Mouse (Mus musculus) CH12F3 (cell line): ENCODE results near the gene Rab9.
"Not testable (repeated sequence)": the region's sequence is repeated elsewhere in the genome, so short reads cannot be mapped to it uniquely, and the experiment has no call there.

ENCODE experiments used
- in situ Hi-C: fragments of 300-500 bp; cut with MboI; formaldehyde crosslinking; loops from 2 replicates; pipeline ENCODE4 v1.14.3; 2020; ENCODE audit warnings: low sequenced_read_pairs

Gene Rab9

GRCm38 (mm10) chrX:166479365-166479983 is at the start of gene Rab9:
TSS of gene Rab9 (minus strand) at chrX:166479867.
- in situ Hi-C loops, result no loop called here

- in situ Hi-C loops, result no loop called here
Measured at GRCm38 (mm10) chrX:166528126-166528525, 48.5 kb upstream of the Rab9 start.

- in situ Hi-C loops, result no loop called here
Measured at GRCm38 (mm10) chrX:166525637-166526315, 46.1 kb upstream of the Rab9 start.

- in situ Hi-C loops, result no loop called here
Measured at GRCm38 (mm10) chrX:166520782-166521181, 41.1 kb upstream of the Rab9 start.

- in situ Hi-C loops, result no loop called here
Measured at GRCm38 (mm10) chrX:166518345-166518744, 38.7 kb upstream of the Rab9 start, which contains the start of gene Tceanc. TSS of gene Tceanc (minus strand) at chrX:166518567.

- in situ Hi-C loops, result no loop called here
Measured at GRCm38 (mm10) chrX:166516631-166517030, 37.0 kb upstream of the Rab9 start.

- in situ Hi-C loops, result no loop called here
Measured at GRCm38 (mm10) chrX:166515923-166516322, 36.3 kb upstream of the Rab9 start.

- in situ Hi-C loops, result not testable (repeated sequence)
Measured at GRCm38 (mm10) chrX:166514035-166514434, 34.4 kb upstream of the Rab9 start.

GRCm38 (mm10) chrX:166512071-166512470 is 32.4 kb upstream of the Rab9 start:
- in situ Hi-C loops, result no loop called here

- in situ Hi-C loops, result no loop called here
Measured at GRCm38 (mm10) chrX:166511107-166511506, 31.4 kb upstream of the Rab9 start.

GRCm38 (mm10) chrX:166509761-166510738 is 30.4 kb upstream of the Rab9 start:
- in situ Hi-C loops, result no loop called here

- in situ Hi-C loops, result no loop called here
Measured at GRCm38 (mm10) chrX:166504421-166504820, 24.8 kb upstream of the Rab9 start.

- in situ Hi-C loops, result no loop called here
Measured at GRCm38 (mm10) chrX:166499496-166500190, 20.0 kb upstream of the Rab9 start.

GRCm38 (mm10) chrX:166497771-166498170 is 18.1 kb upstream of the Rab9 start:
- in situ Hi-C loops, result no loop called here

- in situ Hi-C loops, result no loop called here
Measured at GRCm38 (mm10) chrX:166495052-166495451, 15.4 kb upstream of the Rab9 start.

GRCm38 (mm10) chrX:166478631-166479364 is 869 bp downstream of the Rab9 start:
- in situ Hi-C loops, result no loop called here

GRCm38 (mm10) chrX:166477393-166477792 is 2.3 kb downstream of the Rab9 start:
- in situ Hi-C loops, result no loop called here

GRCm38 (mm10) chrX:166472612-166473011 is 7.1 kb downstream of the Rab9 start:
- in situ Hi-C loops, result no loop called here

- in situ Hi-C loops, result no loop called here
Measured at GRCm38 (mm10) chrX:166468321-166468720, 11.3 kb downstream of the Rab9 start.

- in situ Hi-C loops, result no loop called here
Measured at GRCm38 (mm10) chrX:166455525-166455924, 24.1 kb downstream of the Rab9 start.
